Mouse (Mus musculus): Measurements from ENCODE around the gene Slc10a4.
A peak's percentile ranks its signal among the peaks of the same experiment; 100 is the strongest.
"Not testable (repeated sequence)": the region's sequence is repeated elsewhere in the genome, so short reads cannot be mapped to it uniquely, and the experiment has no call there.

Slc10a4 gene

GRCm38 (mm10) chr5:73006784-73007581, at the start of gene Slc10a4:
Gene Slc10a4 (plus strand): TSS chr5:73006883.
- no peak for DNase-seq (ENCODE audit: extremely low read depth, low read depth)

DNA sequence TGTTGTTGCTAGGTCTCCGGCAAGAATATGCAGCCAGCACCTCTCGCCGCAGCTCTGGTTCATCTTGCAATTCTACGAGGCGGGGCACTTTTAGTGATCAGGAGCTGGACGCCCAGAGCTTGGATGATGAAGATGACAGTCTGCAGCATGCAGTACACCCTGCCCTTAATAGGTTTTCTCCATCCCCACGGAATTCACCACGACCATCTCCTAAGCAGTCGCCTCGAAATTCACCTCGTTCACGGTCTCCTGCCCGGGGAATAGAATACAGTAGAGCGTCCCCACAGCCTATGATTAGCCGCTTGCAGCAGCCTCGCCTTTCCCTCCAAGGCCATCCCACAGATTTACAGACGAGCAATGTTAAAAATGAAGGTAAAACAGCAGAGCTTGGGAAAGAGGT, 49.4 kb upstream of the Slc10a4 start:
- no peak for DNase-seq (ENCODE audit: extremely low read depth, low read depth)

- no peak for DNase-seq (ENCODE audit: extremely low read depth, low read depth)
These were observed 46.6 kb upstream of the Slc10a4 start for GRCm38 (mm10) chr5:72960096-72960495.

GRCm38 (mm10) chr5:72965706-72966105, 41.0 kb upstream of the Slc10a4 start:
- peak; percentile 9 for DNase-seq (ENCODE audit: extremely low read depth, low read depth)

DNA sequence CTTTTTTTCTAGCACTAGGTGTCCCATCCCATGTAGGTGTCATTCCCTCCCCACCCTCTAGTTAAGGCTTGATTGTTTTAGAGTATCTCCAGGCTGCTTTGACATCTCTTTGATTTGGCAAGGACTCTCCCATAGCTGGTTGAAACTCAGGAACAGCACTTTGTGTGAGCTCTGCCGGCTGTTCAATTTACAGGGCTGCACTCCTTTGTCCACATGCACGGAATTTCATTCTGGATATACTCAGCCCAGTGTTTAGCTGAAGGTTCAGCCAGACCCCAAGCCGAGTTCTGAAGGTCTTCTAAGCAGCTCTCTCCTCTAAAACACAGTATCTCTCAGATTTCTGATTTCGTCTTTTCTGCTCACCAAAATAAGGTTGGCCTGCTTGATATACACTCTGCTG, 34.2 kb upstream of the Slc10a4 start:
- no peak for DNase-seq (ENCODE audit: extremely low read depth, low read depth)

DNA sequence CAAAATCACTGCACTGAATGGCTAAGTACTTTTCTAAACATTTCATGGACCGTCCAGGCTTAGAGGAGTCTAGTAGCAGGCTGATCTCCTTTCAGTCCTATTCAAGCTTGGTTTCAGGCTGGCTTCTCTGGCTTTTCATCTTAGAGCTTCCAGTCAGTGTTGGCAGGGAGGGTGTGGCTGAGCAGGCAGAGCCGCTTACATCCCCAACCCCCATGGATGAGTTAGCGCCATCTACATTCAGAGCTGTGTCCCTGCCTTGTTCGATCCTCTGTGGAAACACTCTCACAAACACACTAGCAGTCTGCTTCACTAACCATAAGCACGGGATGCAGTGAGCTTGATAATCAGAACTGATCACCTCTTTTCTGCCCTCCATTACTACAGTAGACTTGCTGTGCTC, 33.7 kb upstream of the Slc10a4 start:
- DNase-seq (ENCODE audit: extremely low read depth, low read depth), result no peak

GRCm38 (mm10) chr5:72974602-72975001, 32.1 kb upstream of the Slc10a4 start, which contains the start of gene Gm10135:
Gene Gm10135 (minus strand): TSS chr5:72974702.
- DNase-seq (ENCODE audit: extremely low read depth, low read depth), result no peak

- DNase-seq (ENCODE audit: extremely low read depth, low read depth), result no peak
These were observed 30.7 kb upstream of the Slc10a4 start for GRCm38 (mm10) chr5:72975996-72976395.

DNA sequence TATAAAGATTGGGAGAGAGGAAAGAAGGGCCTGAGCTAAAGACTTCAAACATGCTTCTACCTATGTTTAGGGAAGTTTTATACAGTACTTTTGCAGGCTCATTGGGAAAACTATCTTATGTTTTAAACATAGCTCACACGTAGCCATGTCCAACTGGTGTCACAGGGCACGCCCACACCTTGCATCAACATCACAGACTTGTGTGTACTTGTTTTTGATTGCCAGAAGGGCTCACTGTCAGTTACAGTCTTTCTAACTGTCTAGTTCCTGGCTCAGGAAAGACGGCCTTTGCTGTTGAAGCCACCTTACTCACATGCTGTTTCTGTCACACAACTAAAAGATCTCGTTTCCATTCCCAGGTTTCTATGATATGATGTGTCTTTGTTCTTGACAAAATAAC, 30.1 kb upstream of the Slc10a4 start:
- no peak for DNase-seq (ENCODE audit: extremely low read depth, low read depth)

DNA sequence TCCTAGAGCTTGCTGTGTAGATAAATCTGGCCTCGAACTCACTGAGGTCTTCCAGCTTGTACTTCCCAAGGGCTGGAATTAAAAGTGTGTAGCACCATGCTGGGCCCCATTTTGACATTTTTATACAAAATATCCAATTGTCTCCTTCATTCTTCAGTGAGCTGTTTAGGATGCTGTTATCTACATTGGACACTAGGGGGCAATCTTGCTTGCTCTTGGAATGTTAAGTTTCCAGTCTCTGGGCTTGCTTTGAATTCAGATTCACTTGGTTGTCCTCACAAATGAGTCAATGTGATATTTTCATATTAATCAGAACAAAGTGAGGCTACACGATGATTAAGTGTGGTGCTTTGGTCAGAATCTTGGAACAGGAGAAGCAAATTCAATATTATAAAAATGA, 22.6 kb upstream of the Slc10a4 start:
- peak; percentile 45 for DNase-seq (ENCODE audit: extremely low read depth, low read depth)

DNA sequence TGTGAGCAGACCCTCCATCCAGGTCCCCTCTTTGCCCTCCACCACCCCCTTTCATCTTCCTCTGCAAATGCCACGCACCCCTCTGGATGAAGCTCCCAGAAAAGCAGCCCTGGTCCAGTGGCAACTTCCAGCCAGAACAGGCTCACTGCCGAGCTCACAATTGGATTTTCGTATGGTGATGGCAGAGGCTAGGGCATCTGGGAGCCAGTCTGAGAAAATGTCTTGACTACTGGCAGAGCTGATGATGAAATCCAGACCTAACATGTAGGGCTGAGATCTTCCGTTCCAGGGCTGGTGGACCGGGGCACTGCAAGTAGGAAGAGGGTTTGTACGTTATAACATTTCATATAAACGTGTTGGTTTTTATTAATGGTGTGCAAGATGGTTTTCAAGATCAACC, 18.9 kb upstream of the Slc10a4 start:
- no peak for DNase-seq (ENCODE audit: extremely low read depth, low read depth)

DNA sequence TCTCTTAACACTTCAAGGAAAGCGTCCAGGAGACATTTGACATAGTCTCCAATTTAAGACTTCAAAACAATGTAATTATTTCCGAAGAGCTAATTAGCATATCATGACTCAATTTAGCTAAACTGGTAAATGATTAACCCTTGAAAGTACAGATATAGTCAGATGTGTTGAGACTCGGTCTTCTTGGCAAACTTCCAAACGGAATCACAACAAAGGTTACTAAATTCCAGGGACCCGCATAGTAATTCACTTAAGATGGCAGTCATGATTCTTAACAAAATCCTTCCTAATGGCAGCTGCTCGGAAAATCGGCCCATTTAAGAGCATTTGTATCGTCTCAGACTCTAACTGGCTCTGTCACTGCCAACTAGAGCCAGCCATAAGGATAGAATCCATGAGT, 16.9 kb upstream of the Slc10a4 start:
- no peak for DNase-seq (ENCODE audit: extremely low read depth, low read depth)

GRCm38 (mm10) chr5:72992474-72992873, 14.2 kb upstream of the Slc10a4 start:
- DNase-seq (ENCODE audit: extremely low read depth, low read depth), result peak; percentile 53

- DNase-seq (ENCODE audit: extremely low read depth, low read depth), result no peak
These were observed 12.3 kb upstream of the Slc10a4 start for GRCm38 (mm10) chr5:72994424-72994823.

DNA sequence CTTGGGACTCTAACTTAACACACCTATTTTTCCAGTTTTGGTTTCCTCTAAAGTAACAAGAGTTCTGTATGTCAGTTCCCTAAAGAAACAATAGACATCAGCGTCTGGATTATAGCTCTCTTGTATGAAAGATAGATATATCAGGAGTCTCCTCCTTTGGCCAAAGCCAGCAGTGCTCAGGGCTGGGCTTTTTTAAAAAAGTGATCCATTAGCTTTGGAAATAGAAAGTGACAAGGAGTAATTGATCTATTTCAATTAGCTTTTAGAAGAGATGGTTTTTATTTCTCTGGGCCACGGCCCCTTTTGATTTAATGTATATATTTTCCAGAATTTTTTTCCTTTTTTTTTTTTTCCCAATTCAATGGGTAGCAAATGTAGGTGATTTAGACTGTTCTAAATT, 11.8 kb upstream of the Slc10a4 start:
- no peak for DNase-seq (ENCODE audit: extremely low read depth, low read depth)

DNA sequence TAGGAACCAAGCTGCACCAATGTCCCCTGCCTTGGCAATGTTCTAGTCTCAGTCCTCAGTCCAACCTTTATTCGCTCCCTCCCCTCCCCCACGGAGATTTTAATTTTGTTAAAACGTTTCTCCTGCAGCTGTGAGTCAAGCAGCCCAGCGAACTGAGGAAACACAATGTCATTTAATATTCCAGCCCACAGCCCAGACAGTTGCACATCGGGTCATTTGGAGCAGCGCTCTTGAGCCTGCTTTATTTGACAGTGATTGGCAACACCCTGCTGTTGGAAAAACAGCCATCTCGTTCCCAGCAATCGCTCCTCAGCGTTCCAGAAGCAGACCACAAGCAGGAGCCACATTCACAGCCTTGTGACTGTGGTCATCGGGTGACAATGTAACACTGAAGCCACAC, 11.3 kb upstream of the Slc10a4 start:
- DNase-seq (ENCODE audit: extremely low read depth, low read depth), result no peak

DNA sequence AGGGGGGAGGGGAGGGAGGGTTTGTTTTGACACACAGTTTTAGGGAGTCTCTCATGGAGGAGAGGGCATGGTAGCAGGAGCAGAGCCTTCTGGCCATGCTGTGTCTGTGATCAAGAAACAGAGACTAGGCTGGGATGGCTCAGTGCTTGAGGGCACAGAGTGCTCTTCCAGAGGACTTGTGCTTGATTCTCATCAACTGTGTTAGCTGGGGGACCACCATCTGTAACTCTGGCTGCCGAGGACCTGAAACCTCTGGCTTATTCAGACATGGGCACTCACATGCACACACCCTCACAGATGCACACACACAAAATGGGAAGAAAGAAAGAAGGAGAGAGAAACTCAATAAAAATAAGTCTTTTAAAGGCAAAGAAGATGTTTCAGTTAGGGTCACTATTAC, 8.1 kb upstream of the Slc10a4 start:
- not testable (repeated sequence) for DNase-seq (ENCODE audit: extremely low read depth, low read depth)

DNA sequence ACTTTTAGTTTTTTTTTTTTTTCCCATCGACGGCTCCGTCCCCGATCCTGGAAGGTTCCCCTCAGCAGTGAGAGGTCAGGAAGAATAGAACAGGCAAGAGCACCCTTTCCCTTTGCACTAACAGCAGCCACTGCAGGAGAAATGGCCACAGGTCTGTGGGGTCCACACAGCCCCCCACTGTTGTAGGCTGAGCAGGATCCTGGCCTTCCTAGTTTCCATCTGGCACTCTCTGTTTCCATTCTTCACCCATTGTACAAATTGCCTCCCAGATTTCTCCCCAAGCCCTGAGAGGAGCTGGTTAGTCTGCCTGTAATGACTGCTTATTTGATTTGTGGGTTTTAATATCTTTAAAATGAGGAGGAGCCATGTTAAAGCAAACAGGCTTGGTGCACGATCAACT, 2.6 kb upstream of the Slc10a4 start:
- no peak for DNase-seq (ENCODE audit: extremely low read depth, low read depth)

- DNase-seq (ENCODE audit: extremely low read depth, low read depth), result no peak
These were observed 888 bp downstream of the Slc10a4 start for GRCm38 (mm10) chr5:73007582-73007959.

GRCm38 (mm10) chr5:73008230-73008629, 1.5 kb downstream of the Slc10a4 start:
- DNase-seq (ENCODE audit: extremely low read depth, low read depth), result not testable (repeated sequence)

DNA sequence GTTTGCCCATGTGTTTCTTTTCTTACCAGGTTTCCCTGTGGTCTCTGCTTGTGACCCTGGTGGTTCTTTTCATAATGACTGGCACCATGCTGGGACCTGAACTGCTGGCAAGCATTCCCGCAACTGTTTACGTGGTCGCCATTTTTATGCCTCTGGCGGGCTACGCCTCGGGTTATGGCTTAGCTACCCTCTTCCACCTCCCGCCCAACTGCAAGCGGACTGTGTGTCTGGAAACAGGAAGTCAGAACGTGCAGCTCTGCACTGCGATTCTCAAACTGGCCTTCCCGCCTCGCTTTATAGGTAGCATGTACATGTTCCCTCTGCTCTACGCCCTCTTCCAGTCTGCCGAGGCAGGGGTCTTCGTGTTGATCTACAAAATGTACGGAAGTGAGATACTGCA, 5.1 kb downstream of the Slc10a4 start:
- not testable (repeated sequence) for DNase-seq (ENCODE audit: extremely low read depth, low read depth)

GRCm38 (mm10) chr5:73012884-73013610, 6.4 kb downstream of the Slc10a4 start:
- DNase-seq (ENCODE audit: extremely low read depth, low read depth), result not testable (repeated sequence)

Data from MEL-GATA-1-ER (cell line).